Mouse (Mus musculus) midbrain, embryonic 13.5 days (tissue): ENCODE data around the gene Cacnb2. TPM values are rescaled to one million over a fixed set of nuclear protein-coding genes. Genes with fewer than 3 reads are reported as not detected.

Source experiments
- ATAC-seq: fragments of 200-750 bp; cut with Nextera tagmentation; 2 replicates; pipeline ENCODE4 v1.8.0; 2017; ENCODE audit warnings: mild to moderate bottlenecking, moderate TSS enrichment, moderate library complexity
- H3K27ac ChIP-seq: fragments of 300-500 bp; sonication (generic); 2 replicates; pipeline ENCODE4 v1.5.1; 2015; ENCODE audit warnings: inconsistent platforms, mild to moderate bottlenecking, moderate library complexity
- H3K27me3 ChIP-seq: fragments of 300-500 bp; sonication (generic); 2 replicates; pipeline ENCODE4 v1.6.1; 2015; ENCODE audit warnings: mild to moderate bottlenecking, inconsistent platforms
- H3K36me3 ChIP-seq: fragments of 300-500 bp; sonication (generic); 2 replicates; pipeline ENCODE4 v1.6.1; 2015; ENCODE audit warnings: mild to moderate bottlenecking, inconsistent platforms
- H3K4me1 ChIP-seq: fragments of 300-500 bp; sonication (generic); replicated peaks from 2 replicates; pipeline ENCODE4 v1.6.1; 2015; ENCODE audit warnings: inconsistent platforms
- H3K4me2 ChIP-seq: fragments of 300-500 bp; sonication (generic); replicated peaks from 2 replicates; pipeline ENCODE4 v1.6.1; 2015; ENCODE audit warnings: moderate library complexity, mild to moderate bottlenecking, inconsistent platforms
- H3K4me3 ChIP-seq: fragments of 300-500 bp; sonication (generic); replicated peaks from 2 replicates; pipeline ENCODE4 v1.5.1; 2015; ENCODE audit warnings: mild to moderate bottlenecking, inconsistent platforms
- H3K9ac ChIP-seq: fragments of 300-500 bp; sonication (generic); replicated peaks from 2 replicates; pipeline ENCODE4 v1.6.1; 2015; ENCODE audit warnings: mild to moderate bottlenecking, inconsistent platforms
- H3K9me3 ChIP-seq: fragments of 300-500 bp; sonication (generic); 2 replicates; pipeline ENCODE4 v1.6.1; 2016; ENCODE audit warnings: mild to moderate bottlenecking, inconsistent platforms
- WGBS: fragments of 180-500 bp; shearing (Covaris S2); methylation state at CpG from one replicate; pipeline ENCODE4 v1.1.7; 2015; 5-methylcytosine and 5-hydroxymethylcytosine counted together
- polyA plus RNA-seq: library from polyadenylated mRNA; unstranded; fragments of >200 nt; fragmentation: Nextera tagmentation; extraction: Ambion mirVana; gene quantifications from 2 replicates; pipeline ENCODE4 v1.2.1, GENCODE M21; 2015

Cacnb2 gene
- polyA plus RNA-seq, 1 experiment from 2014 or later, result 3.9 TPM

DNA sequence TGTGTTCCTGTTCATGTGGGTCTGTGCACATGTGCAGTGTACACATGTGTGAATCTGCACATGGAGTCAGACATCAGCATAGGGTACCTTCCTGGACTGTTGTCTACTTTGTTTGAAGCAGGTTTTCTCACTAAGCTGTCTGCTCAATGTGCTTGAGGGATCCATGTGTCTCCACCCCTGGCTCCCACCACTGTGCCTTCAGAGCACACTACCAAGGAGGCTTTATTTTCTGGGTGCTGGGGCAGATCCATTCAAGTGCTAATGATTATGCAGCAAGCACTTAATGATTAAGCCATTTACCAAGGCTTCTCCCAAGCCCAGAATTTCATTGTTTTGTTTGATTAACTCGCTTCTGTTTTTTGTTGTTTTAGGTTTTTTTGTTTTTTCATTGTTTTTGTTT, 62.3 kb downstream of the Cacnb2 start:
- H3K36me3 ChIP-seq, result no peaks in the 10 kb centered on the region
- H3K4me2 ChIP-seq, result no peak overlapping the region
- no peaks in the 10 kb centered on the region for H3K9me3 ChIP-seq
- H3K4me1 ChIP-seq, result no peaks in the 10 kb centered on the region
- no peak for ATAC-seq
- WGBS, result 19% methylated on average over 1 of the region's 1 CpGs
- H3K4me3 ChIP-seq, result no peak overlapping the region
- no peak overlapping the region for H3K9ac ChIP-seq
- H3K27me3 ChIP-seq, result no peaks in the 10 kb centered on the region
- no peak overlapping the region for H3K27ac ChIP-seq

DNA sequence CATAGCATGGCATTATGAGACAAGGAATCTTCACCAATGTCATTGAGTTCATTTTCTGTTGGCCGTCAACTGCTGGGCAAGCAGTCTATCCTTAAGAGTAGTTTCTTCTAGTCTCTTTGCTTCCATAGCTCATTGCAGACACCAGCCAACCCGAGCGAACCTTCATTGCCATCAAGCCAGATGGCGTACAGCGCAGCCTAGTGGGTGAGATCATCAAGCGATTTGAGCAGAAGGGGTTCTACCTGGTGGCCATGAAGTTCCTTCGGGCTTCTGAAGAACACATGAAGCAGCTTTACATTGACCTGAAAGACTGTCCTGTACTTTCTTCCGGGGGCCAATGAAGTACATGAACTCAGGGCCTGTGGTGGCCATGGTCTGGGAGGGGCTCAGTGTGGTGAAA, 69.2 kb downstream of the Cacnb2 start:
- no peak overlapping the region for H3K9ac ChIP-seq
- H3K36me3 ChIP-seq, result no peaks in the 10 kb centered on the region
- no peak for ATAC-seq
- H3K27me3 ChIP-seq, result no peaks in the 10 kb centered on the region
- WGBS, result 97% methylated on average over 8 of the region's 8 CpGs
- no peak overlapping the region for H3K4me3 ChIP-seq
- no peaks in the 10 kb centered on the region; the same call in 1 of the 2 replicates for H3K4me1 ChIP-seq
- no peaks in the 10 kb centered on the region for H3K9me3 ChIP-seq
- no peak overlapping the region for H3K4me2 ChIP-seq
- H3K27ac ChIP-seq, result no peak overlapping the region

DNA sequence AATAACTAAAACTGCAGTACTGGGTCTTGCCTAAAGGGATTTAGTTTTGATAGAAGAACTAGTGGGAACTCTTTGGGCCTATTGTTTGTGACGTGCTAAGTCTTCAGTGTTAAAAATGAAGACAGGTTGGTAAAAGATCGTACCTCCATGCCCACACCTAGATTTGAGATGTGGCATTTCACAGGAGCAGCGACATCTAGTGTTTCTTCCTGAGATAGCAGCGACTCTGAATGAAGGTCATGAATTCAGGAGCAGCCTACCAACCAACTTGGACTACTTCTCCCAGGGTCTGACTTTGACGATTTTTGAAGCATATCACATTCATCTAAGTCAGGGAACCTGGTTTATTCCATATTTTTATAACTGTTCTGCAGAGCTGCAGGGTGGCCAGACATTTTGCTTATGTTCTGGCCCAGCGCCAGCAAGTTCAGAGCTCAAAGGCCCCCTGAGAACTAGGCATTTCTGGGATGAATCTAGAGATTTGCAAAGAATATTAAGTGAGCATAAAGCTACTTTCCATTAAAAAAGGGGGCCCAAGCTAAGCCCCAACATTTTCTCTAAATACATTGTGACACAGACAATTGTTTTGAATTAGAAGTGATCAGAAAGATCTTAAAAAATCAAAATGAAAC, 74.1 kb downstream of the Cacnb2 start:
- no peak overlapping the region for H3K4me3 ChIP-seq
- H3K4me2 ChIP-seq, result no peak overlapping the region
- no peaks in the 10 kb centered on the region for H3K36me3 ChIP-seq
- H3K4me1 ChIP-seq, result no peaks in the 10 kb centered on the region; the same call in 1 of the 2 replicates
- 22% methylated on average over 6 of the region's 6 CpGs for WGBS
- no peak overlapping the region for H3K9ac ChIP-seq
- no peaks in the 10 kb centered on the region for H3K9me3 ChIP-seq
- no peak overlapping the region for H3K27ac ChIP-seq
- ATAC-seq, result peak; percentile 30; the same call in 1 of the 2 replicates
- H3K27me3 ChIP-seq, result no peaks in the 10 kb centered on the region

DNA sequence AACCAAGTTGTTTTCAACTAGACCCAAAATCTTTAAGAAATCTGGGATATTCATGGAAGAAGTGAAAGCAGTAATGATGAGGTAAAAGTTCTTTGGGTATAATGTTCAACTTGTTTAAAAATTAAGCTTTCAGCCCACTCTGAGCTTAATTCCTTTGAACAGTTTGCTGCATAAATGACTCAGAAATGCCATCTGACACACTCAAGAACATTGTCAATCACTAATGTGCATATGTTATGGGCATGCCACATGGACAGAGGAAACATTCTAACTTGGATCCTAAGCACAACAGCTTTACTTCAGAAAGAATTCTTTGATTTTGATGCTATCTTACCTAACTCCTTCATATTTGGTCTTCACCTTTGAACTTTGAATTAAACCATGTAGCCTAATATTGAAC, 81.3 kb downstream of the Cacnb2 start:
- Histone ChIP-seq H3K4me3 (no peak overlapping the region), H3K9ac (no peak overlapping the region), H3K27me3 (no peaks in the 10 kb centered on the region), H3K4me1 (no peaks in the 10 kb centered on the region), H3K9me3 (no peaks in the 10 kb centered on the region), H3K36me3 (no peaks in the 10 kb centered on the region), H3K4me2 (no peak overlapping the region), H3K27ac (no peak overlapping the region)
- ATAC-seq, result no peak

DNA sequence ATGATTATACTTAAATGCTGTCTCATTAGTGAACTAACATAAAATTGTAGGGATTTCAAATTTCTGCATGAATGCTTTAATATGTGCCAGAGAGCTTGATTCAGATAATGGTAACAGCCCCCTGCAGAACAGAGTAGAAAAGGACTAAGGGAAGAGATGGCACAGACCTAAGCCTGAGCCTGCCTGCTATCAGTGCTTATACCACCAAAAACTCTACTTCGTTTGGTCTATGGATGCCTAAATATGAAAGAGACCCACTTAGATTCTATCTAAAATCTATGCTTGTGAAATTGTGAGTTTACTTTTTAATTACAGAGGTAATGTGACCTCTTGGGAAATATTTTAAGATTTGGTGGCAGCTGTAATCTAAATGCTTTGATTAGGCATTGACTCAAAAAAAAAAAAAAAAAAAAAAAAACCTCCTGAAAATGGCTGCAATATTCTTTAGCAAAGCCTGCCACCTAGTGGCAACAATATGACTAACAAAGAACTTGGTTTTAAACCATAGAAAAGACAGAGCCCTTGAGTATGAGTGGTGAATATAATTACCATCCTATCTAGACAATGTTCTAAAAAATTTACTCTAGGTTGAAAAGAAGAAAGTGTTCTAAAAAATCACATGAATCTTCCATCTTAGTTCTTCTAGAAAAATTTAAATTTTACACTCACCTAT, 100.2 kb downstream of the Cacnb2 start:
- no peaks in the 10 kb centered on the region for H3K27me3 ChIP-seq
- no peak overlapping the region for H3K27ac ChIP-seq
- no peaks in the 10 kb centered on the region for H3K9me3 ChIP-seq
- WGBS, result 86% methylated on average over 1 of the region's 1 CpGs
- H3K4me1 ChIP-seq, result no peaks in the 10 kb centered on the region
- no peak overlapping the region for H3K9ac ChIP-seq
- no peaks in the 10 kb centered on the region for H3K36me3 ChIP-seq
- no peak overlapping the region for H3K4me3 ChIP-seq
- ATAC-seq, result 0 out of 2 replicates have a peak, but pooled peaks have one; percentile 62
- H3K4me2 ChIP-seq, result no peak overlapping the region

DNA sequence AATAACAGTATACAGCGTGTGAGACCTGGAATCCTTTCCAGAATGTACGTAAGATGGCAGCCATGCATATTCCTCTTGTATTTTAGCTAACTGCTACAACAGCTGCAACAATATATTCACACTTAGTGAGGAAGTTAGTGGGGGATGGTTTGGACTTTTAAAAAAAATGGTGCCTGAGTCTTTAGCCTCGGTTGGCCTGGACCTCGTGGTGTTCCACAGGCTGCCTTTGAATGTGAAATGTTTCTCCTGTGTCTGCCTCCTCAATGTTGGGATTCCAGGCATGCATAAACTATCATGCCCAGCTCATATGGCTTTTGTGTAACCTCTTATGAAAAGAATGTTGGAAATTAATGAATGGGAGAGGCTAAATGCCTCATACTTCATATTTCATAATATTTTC, 100.8 kb downstream of the Cacnb2 start:
- Histone ChIP-seq H3K4me3 (no peak overlapping the region), H3K27me3 (no peaks in the 10 kb centered on the region), H3K36me3 (no peaks in the 10 kb centered on the region), H3K9me3 (no peaks in the 10 kb centered on the region), H3K9ac (no peak overlapping the region), H3K4me1 (no peaks in the 10 kb centered on the region), H3K27ac (no peak overlapping the region), H3K4me2 (no peak overlapping the region)
- 92% methylated on average over 4 of the region's 4 CpGs for WGBS
- ATAC-seq, result 0 out of 2 replicates have a peak, but pooled peaks have one; percentile 50

DNA sequence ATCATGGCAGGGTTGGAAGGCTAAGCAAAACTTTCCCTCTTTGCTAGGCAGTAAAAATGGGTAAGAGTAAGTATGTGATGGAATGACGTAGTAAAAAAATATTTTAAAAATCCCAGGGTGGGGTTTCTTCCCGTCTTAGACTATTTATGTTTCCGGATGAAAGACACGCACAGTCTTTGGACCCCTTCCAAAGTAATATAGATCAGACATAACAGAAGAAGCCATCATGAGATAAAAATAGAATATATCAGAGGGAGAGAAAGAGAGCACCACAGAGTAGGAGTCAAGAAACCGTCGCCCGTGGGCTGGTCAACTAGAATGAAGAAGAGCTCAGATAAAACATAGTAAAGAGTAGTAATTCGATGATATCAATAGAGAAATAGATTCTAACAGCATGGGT, 107.4 kb downstream of the Cacnb2 start:
- WGBS, result 95% methylated on average over 8 of the region's 8 CpGs
- H3K9me3 ChIP-seq, result no peaks in the 10 kb centered on the region

DNA sequence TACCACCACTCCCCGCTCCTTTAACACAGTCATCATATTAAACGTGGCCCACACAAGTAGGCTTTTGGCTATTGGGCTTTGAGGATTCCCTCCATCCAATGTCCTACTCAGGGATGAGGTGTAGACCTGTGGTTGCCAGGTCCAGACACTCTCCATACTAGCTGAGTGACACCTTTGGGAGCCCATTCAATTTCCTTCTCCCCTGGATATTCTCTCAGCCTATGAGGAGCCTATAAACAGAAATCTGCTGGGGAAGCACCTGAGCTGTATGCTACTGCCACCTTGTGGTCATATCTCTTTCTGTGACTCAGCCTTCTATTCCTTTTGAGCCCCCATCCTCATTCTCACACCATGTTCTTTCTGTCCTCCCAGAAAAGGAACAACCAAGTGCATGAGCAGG, 108.9 kb downstream of the Cacnb2 start:
- no peaks in the 10 kb centered on the region for H3K9me3 ChIP-seq
- H3K27me3 ChIP-seq, result no peaks in the 10 kb centered on the region
- H3K36me3 ChIP-seq, result no peaks in the 10 kb centered on the region
- WGBS, result 89% methylated on average over 2 of the region's 2 CpGs
- H3K4me2 ChIP-seq, result no peak overlapping the region
- ATAC-seq, result peak; percentile 61
- H3K4me3 ChIP-seq, result no peak overlapping the region
- H3K9ac ChIP-seq, result no peak overlapping the region
- no peak overlapping the region for H3K27ac ChIP-seq
- peaks cover 6% of the 10 kb centered on the region for H3K4me1 ChIP-seq

More for the DNA sequence above, 107.4 kb downstream of the Cacnb2 start:
- H3K4me2 ChIP-seq, result no peak overlapping the region
- no peak overlapping the region for H3K4me3 ChIP-seq
- H3K27ac ChIP-seq, result no peak overlapping the region
- H3K4me1 ChIP-seq, result no peaks in the 10 kb centered on the region
- no peak for ATAC-seq
- no peaks in the 10 kb centered on the region for H3K36me3 ChIP-seq
- H3K27me3 ChIP-seq, result no peaks in the 10 kb centered on the region
- no peak overlapping the region for H3K9ac ChIP-seq

DNA sequence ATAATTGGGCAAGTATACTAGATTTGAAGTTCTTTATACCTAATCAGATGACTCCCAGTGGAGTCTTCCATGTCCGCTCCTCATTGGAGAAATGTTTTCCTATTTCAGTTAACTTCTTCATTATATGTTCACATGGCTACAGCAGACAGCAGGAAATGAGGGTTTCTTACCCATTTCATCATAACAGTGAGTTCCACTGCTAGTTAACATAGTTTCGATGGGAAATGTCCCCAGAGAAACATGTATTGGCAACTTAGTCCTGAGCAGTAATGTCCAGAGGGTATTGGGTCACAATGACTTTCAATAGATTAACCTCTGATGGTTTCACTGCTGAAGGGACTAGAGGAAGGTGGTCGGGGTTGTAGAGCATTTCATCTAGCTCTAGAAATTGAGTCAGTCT, 110.2 kb downstream of the Cacnb2 start:
- H3K4me3 ChIP-seq, result no peak overlapping the region
- ATAC-seq, result no peak
- H3K4me1 ChIP-seq, result peaks cover 7% of the 10 kb centered on the region
- no peak overlapping the region for H3K27ac ChIP-seq
- 94% methylated on average over 3 of the region's 3 CpGs for WGBS
- H3K9me3 ChIP-seq, result no peaks in the 10 kb centered on the region
- H3K9ac ChIP-seq, result no peak overlapping the region
- no peaks in the 10 kb centered on the region for H3K27me3 ChIP-seq
- H3K36me3 ChIP-seq, result no peaks in the 10 kb centered on the region
- H3K4me2 ChIP-seq, result no peak overlapping the region

DNA sequence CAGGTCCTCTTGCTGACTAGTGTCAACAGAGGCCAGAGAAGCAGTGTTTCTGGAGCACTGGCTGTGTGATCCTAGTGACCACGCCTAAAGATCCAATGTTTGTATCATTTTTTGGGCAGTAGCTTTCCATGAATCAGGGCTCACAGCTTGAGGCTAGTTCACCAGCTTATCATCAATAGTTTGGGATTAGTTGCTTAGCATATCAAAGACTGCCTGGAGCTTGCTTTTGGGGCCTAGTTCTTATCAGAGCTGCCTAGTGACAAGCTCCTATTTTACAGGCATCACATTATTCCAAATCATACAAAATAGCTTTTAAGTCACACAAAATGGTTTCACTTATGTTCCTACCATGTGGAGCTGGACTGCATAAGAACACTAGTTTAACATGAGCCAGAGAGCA, 113.8 kb downstream of the Cacnb2 start:
- Histone ChIP-seq H3K4me2 (no peak overlapping the region), H3K27me3 (no peaks in the 10 kb centered on the region), H3K4me1 (peaks cover 7% of the 10 kb centered on the region), H3K4me3 (no peak overlapping the region), H3K9ac (no peak overlapping the region), H3K27ac (no peak overlapping the region), H3K9me3 (no peaks in the 10 kb centered on the region), H3K36me3 (no peaks in the 10 kb centered on the region)
- WGBS, result 0% methylated on average over 1 of the region's 1 CpGs
- peak; percentile 62; the same call in 1 of the 2 replicates for ATAC-seq

DNA sequence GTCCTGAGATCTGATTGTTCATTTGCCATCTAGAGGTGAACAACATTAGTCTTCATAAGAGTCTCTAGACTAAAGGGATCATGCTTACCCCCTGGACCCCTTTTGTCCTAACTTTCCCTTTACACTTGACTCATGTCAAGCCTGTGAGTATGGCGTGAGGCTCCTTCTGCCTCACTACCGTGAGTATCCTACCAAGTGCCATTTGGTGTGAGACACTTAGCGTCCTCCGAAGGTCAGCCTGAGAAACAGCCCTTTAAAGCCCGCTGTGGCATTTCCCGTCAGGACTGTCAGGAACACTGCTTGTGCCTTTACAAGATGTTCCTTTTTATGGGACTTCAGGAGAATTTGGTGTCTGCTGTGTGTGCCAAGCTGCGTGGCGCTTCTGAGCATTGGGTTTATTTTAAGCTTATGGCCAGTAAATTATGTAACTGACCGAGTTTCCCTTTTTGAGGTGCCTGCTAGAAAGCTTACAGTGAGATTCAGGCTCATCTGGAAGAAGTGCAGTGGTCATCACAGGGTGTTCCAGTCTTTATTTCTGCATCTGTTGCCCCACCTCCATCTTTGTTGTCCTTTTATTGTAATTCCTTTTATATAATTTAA, 116.3 kb downstream of the Cacnb2 start:
- Histone ChIP-seq H3K27ac (no peak overlapping the region), H3K4me3 (no peak overlapping the region), H3K4me2 (no peak overlapping the region), H3K9me3 (no peaks in the 10 kb centered on the region), H3K9ac (no peak overlapping the region), H3K27me3 (no peaks in the 10 kb centered on the region), H3K4me1 (peaks cover 7% of the 10 kb centered on the region), H3K36me3 (no peaks in the 10 kb centered on the region)
- ATAC-seq, result no peak
- 94% methylated on average over 9 of the region's 9 CpGs for WGBS

DNA sequence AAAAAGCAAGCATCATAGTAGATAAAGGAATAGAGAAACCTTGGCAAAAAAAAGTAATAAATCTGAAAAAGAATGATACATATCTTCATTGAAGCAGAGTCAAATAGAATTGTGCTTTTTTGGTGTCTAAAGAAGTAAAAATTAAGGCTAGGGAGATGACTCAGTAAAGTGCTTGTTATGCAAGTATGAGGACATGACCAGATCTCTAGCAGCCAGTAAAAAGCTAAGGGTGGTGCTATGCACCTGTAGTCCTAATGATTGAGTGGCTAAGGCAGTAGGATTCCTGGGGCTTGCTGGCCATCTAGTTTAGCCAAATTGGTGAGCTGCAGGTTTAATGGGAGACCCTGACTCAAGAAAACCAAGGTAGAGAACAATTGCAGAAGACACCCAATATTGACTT, 122.5 kb downstream of the Cacnb2 start:
- Histone ChIP-seq H3K27me3 (no peaks in the 10 kb centered on the region), H3K4me2 (no peak overlapping the region), H3K9me3 (no peaks in the 10 kb centered on the region), H3K36me3 (no peaks in the 10 kb centered on the region), H3K27ac (no peak overlapping the region), H3K9ac (no peak overlapping the region), H3K4me3 (no peak overlapping the region), H3K4me1 (no peaks in the 10 kb centered on the region)
- no peak for ATAC-seq
